26 mouse cellular contexts compared by ENCODE assay signal in genomic region chr3:46054792-46055191, GRCm38 (mm10).
DNase-seq lines count a peak whose midpoint lies in the region; ATAC-seq lines count a peak whose summit lies in the region.
"Had no signal": no experiment of that assay in that cellular context is flagged by ENCODE, and none has a peak within 500 bp of the region (broad histone marks: within the 10 kb centered on the region; RNA-seq: fewer than 3 reads in every experiment).

No protein-coding gene starts in this region.

- WGBS in forebrain, embryonic 13.5 days: 58% methylated on average over 1 of the region's 1 CpGs
- WGBS in forebrain, embryonic 12.5 days: 66% methylated on average over 1 of the region's 1 CpGs
- 72% methylated on average over 1 of the region's 1 CpGs for WGBS in limb, embryonic 10.5 days

- no peaks in the 10 kb centered on the region for H3K9me3 ChIP-seq in forebrain, embryonic 13.5 days (replicated peaks)
- no peaks in the 10 kb centered on the region for H3K9me3 ChIP-seq in forebrain, embryonic 12.5 days
- H3K9me3 ChIP-seq in limb, embryonic 10.5 days (replicated peaks): no peaks in the 10 kb centered on the region
- H3K9me3 ChIP-seq: embryonic facial prominence, embryonic 12.5 days; embryonic facial prominence, embryonic 15.5 days; heart, embryonic 12.5 days; heart, embryonic 15.5 days; hindbrain, embryonic 10.5 days; hindbrain, embryonic 13.5 days; intestine, embryonic 15.5 days had no signal

- H3K27ac ChIP-seq in forebrain, embryonic 13.5 days: no peak overlapping the region
- H3K27ac ChIP-seq in forebrain, embryonic 12.5 days: no peak overlapping the region
- no peak overlapping the region for H3K27ac ChIP-seq in limb, embryonic 10.5 days
- H3K27ac ChIP-seq: embryonic facial prominence, embryonic 12.5 days; embryonic facial prominence, embryonic 15.5 days; heart, embryonic 15.5 days; hindbrain, embryonic 10.5 days; hindbrain, embryonic 13.5 days; intestine, embryonic 15.5 days had no signal

- H3K9ac ChIP-seq in forebrain, embryonic 13.5 days: no peak overlapping the region
- H3K9ac ChIP-seq in forebrain, embryonic 12.5 days: no peak overlapping the region
- H3K9ac ChIP-seq: embryonic facial prominence, embryonic 12.5 days; embryonic facial prominence, embryonic 15.5 days; heart, embryonic 12.5 days; heart, embryonic 15.5 days; hindbrain, embryonic 13.5 days; intestine, embryonic 15.5 days had no signal

- no peak overlapping the region for H3K4me2 ChIP-seq in forebrain, embryonic 13.5 days
- no peak overlapping the region for H3K4me2 ChIP-seq in forebrain, embryonic 12.5 days
- H3K4me2 ChIP-seq: embryonic facial prominence, embryonic 12.5 days; embryonic facial prominence, embryonic 15.5 days; heart, embryonic 12.5 days; heart, embryonic 15.5 days; hindbrain, embryonic 13.5 days; intestine, embryonic 15.5 days had no signal

- H3K4me1 ChIP-seq in forebrain, embryonic 13.5 days: no peaks in the 10 kb centered on the region
- H3K4me1 ChIP-seq in forebrain, embryonic 12.5 days: no peaks in the 10 kb centered on the region
- H3K4me1 ChIP-seq in limb, embryonic 10.5 days: no peaks in the 10 kb centered on the region
- H3K4me1 ChIP-seq: embryonic facial prominence, embryonic 12.5 days; embryonic facial prominence, embryonic 15.5 days; heart, embryonic 12.5 days; heart, embryonic 15.5 days; hindbrain, embryonic 10.5 days; hindbrain, embryonic 13.5 days; intestine, embryonic 15.5 days had no signal

- H3K27me3 ChIP-seq in forebrain, embryonic 13.5 days: no peaks in the 10 kb centered on the region
- no peaks in the 10 kb centered on the region for H3K27me3 ChIP-seq in forebrain, embryonic 12.5 days
- H3K27me3 ChIP-seq in limb, embryonic 10.5 days (ENCODE audit: low read depth, poor library complexity, severe bottlenecking): no peaks in the 10 kb centered on the region
- H3K27me3 ChIP-seq: embryonic facial prominence, embryonic 12.5 days; embryonic facial prominence, embryonic 15.5 days; heart, embryonic 12.5 days; heart, embryonic 15.5 days; hindbrain, embryonic 13.5 days; intestine, embryonic 15.5 days had no signal

- no peaks in the 10 kb centered on the region for H3K36me3 ChIP-seq in forebrain, embryonic 13.5 days (ENCODE audit: poor library complexity, severe bottlenecking)
- H3K36me3 ChIP-seq in forebrain, embryonic 12.5 days (replicated peaks): no peaks in the 10 kb centered on the region
- H3K36me3 ChIP-seq in limb, embryonic 10.5 days: no peaks in the 10 kb centered on the region
- H3K36me3 ChIP-seq: embryonic facial prominence, embryonic 12.5 days; embryonic facial prominence, embryonic 15.5 days; heart, embryonic 12.5 days; heart, embryonic 15.5 days; hindbrain, embryonic 10.5 days; hindbrain, embryonic 13.5 days; intestine, embryonic 15.5 days had no signal

- no peak for DNase-seq in frontal cortex, postnatal 25 days (ENCODE audit: low spot score in 2 of 2)
- peak; percentile 38 for DNase-seq in telencephalon, adult 2 months (ENCODE audit: low read depth, low spot score)
- no peak for DNase-seq in limb, embryonic 10.5 days (ENCODE audit: low spot score)
- DNase-seq: adrenal gland, adult 8-10 months; adrenal gland, postnatal 25 days; cerebellum, adult 11 months; cerebellum, adult 2 months; cerebellum, adult 9-11 months; cerebellum, postnatal 25 days; gastrocnemius, postnatal 25 days; heart, adult 18-20 months; heart, postnatal 10 days; heart, postnatal 36 days; kidney, adult 11 months had no signal

- no peak overlapping the region for H3K4me3 ChIP-seq in forebrain, embryonic 13.5 days
- H3K4me3 ChIP-seq in forebrain, embryonic 12.5 days (replicated peaks): no peak overlapping the region
- no peak overlapping the region for H3K4me3 ChIP-seq in limb, embryonic 10.5 days
- H3K4me3 ChIP-seq: embryonic facial prominence, embryonic 12.5 days; embryonic facial prominence, embryonic 15.5 days; heart, embryonic 12.5 days; heart, embryonic 15.5 days; hindbrain, embryonic 10.5 days; hindbrain, embryonic 13.5 days; intestine, embryonic 15.5 days had no signal

- ATAC-seq in forebrain, embryonic 13.5 days: peak; percentile 43; the same call in 1 of the 2 replicates
- no peak for ATAC-seq in forebrain, embryonic 12.5 days (ENCODE audit: low FRiP score)
- peak; percentile 72 for ATAC-seq in frontal cortex, adult (ENCODE audit: low TSS enrichment)
- ATAC-seq: activated CD4-positive, CD25-positive, alpha-beta regulatory T cell, adult 4 months; hindbrain, embryonic 16.5 days; intestine, embryonic 15.5 days had no signal
